Mouse (Mus musculus) liver (tissue): ENCODE results near the gene Tmbim6.

Source experiments
- DNase-seq: peaks from one replicate; pipeline ENCODE4 v3.0.0-alpha.2; 2020; ENCODE audit warnings: mixed read lengths

Tmbim6 gene

DNA sequence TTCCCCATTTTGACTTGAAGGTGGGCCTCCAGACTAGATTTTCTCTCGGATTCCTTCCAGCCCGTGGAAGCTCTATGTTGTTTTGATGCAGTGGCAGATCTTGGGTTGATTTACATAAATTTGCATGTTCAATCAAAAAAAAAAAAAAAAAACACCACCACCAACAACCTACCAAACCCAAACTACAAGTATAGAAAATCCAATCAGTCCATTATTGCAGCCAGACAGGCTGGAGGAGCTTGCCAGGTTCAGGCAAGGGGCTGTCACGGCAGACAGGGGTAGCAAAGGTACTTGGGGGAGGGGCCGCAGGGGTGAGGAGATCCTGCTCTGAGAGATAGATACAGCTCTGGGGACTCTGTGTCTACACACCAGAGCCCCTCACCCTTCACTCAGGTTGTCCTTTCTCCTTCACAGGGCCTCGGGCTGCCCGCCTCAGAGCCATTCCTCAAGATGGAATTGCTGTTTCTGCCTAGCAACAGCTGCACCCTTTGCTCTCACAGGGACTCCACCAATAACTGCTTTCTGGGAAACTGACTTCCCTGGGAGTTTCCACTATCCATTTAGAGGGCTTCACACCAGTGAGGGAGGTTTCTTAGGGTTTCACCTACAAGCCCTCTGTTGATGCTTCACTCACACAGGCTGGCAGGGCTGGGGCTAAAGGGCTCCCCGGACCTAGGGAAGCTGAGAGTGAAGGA, 62.0 kb downstream of the Tmbim6 start:
- no peak for DNase-seq

DNA sequence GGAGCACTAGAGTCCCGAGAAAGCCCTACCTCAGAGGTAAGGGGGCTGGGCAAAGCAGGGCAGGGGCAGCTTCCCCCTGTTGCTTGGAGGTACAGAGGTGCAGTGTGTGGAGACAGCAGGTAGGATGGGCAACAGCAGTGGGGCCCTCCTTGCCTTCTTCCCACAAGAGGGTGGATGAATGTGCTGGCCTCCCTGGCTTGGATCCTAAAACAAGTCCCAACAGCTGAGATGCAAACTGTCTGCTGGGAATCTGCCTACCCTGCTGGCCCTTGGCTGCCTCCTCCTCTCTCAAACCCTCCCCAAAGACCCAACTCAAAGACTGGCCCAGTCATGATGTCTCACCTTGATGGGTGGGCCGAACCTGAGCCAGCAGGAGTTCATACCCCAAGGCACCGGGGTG, 62.7 kb downstream of the Tmbim6 start:
- DNase-seq: no peak

DNA sequence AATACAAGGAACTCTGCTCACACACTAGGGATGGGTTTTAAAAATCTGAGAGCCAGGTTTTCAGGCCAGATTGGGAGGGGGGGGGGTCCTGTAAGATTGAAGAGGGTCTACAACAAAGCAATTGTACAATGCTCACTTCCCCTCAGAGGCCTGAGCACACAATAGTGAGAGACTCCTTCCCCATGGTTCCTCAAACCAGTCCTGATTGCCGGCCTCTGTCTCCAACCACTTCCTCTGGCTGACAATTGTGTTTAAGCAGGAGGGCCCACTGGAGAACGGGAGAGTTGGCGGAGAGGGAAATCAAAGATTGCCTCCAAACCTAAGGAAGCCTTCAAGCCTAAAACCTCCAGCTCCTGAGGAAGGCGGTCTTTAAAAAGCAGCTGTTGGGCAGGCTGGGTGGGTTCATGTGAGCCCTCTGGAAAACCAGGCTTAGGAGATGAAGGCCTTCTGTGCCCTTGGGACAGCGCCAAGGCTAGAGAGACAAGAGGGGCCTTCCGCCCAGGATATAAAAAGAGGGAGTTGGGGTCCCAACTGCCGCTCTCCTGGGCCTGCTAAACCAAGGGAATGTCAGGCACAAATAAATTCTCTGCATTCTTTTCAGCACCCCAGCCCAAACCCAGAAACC, 63.8 kb downstream of the Tmbim6 start:
- no peak for DNase-seq

DNA sequence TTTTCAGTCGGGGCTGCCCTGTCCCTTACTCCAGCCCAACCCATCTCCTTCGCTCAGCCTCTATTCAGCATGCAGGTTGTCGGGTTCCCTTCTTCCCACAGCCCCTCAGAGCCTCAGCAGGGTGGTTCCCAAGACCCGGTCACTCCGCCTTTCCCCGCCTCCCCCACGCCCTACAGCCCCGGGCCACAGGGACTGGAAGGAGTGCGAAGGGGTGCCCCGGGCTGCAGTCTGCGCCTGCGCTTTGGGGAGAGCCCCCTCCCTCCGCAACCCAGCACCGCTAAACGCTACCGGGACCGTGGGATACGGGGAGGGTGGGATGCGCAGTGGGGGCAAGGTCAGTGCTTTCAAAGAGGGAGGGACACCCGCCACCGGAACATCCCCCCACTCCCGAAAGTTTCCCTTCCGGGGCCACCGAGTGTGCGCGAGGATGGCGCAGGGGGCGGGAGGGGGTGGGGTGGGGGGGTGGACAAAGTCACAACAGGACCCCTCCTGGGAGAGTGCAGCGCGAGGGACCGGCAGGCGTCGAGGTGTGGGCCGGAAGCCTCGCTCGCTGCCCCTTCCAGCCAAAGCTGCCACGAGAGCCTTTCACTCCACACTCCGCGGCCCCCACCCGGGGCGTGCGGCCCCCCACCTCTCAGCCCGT, 64.4 kb downstream of the Tmbim6 start:
- peak; percentile 64 for DNase-seq

DNA sequence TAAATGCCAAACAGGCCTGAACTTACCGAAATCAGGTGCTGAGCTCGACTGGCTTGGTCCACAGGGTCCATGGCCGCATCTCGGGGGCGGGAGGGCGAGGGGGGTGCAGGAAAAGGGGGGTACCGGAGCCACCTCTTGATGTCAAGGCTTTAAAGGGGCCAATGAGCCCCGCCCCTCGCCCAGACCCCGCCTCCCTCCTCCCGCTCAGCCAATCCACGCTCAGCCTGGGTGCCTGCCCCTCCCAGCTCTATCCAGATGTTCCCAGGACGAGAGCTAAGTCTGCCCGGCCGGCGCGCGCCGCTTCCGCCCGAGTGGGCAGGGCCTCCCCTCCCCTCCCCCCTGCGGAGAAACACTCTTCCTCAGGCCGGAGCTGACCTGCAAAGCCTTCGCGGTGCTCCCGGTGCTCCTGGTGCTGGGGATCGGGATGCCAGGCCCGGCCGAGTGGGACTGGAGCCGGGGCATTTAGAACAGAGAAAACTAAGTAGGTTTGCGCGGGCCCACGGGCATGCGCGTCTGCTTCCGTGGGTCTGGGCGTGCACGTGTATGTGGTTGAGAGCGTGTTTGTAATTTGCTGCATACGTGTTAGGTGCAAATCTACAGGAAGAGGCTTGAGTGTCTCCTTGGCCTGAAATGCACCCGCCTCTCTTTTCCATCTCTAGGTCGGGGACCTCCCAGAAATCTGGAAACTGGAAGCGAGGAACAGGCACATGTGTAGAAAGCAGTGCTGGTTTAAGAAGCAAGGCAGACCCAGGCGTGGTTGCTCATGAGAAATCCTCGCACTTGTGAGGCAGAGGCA, 65.1 kb downstream of the Tmbim6 start, which contains the start of gene Nckap5l:
Nckap5l (minus strand) TSS at position 143 of the 796 bp plus-strand sequence.
- DNase-seq: peak; percentile 92
